Mouse (Mus musculus) midbrain, embryonic 13.5 days (tissue): ENCODE measurements at regions not wholly inside any gene's neighbourhood (a gene's known extent, or its start where the extent isn't known, plus 50 kb on each side); places are given as distances from the start of the nearest gene placed in this dataset.
"Not testable (repeated sequence)": the region's sequence is repeated elsewhere in the genome, so short reads cannot be mapped to it uniquely, and the experiment has no call there.

ENCODE experiments used
- ATAC-seq: fragments of 200-750 bp; cut with Nextera tagmentation; 2 replicates; pipeline ENCODE4 v1.8.0; 2017; ENCODE audit warnings: mild to moderate bottlenecking, moderate TSS enrichment, moderate library complexity
- H3K27ac ChIP-seq: fragments of 300-500 bp; sonication (generic); 2 replicates; pipeline ENCODE4 v1.5.1; 2015; ENCODE audit warnings: inconsistent platforms, mild to moderate bottlenecking, moderate library complexity
- H3K27me3 ChIP-seq: fragments of 300-500 bp; sonication (generic); 2 replicates; pipeline ENCODE4 v1.6.1; 2015; ENCODE audit warnings: mild to moderate bottlenecking, inconsistent platforms
- H3K36me3 ChIP-seq: fragments of 300-500 bp; sonication (generic); 2 replicates; pipeline ENCODE4 v1.6.1; 2015; ENCODE audit warnings: mild to moderate bottlenecking, inconsistent platforms
- H3K4me1 ChIP-seq: fragments of 300-500 bp; sonication (generic); replicated peaks from 2 replicates; pipeline ENCODE4 v1.6.1; 2015; ENCODE audit warnings: inconsistent platforms
- H3K4me2 ChIP-seq: fragments of 300-500 bp; sonication (generic); replicated peaks from 2 replicates; pipeline ENCODE4 v1.6.1; 2015; ENCODE audit warnings: moderate library complexity, mild to moderate bottlenecking, inconsistent platforms
- H3K4me3 ChIP-seq: fragments of 300-500 bp; sonication (generic); replicated peaks from 2 replicates; pipeline ENCODE4 v1.5.1; 2015; ENCODE audit warnings: mild to moderate bottlenecking, inconsistent platforms
- H3K9ac ChIP-seq: fragments of 300-500 bp; sonication (generic); replicated peaks from 2 replicates; pipeline ENCODE4 v1.6.1; 2015; ENCODE audit warnings: mild to moderate bottlenecking, inconsistent platforms
- H3K9me3 ChIP-seq: fragments of 300-500 bp; sonication (generic); 2 replicates; pipeline ENCODE4 v1.6.1; 2016; ENCODE audit warnings: mild to moderate bottlenecking, inconsistent platforms
- WGBS: fragments of 180-500 bp; shearing (Covaris S2); methylation state at CpG from one replicate; pipeline ENCODE4 v1.1.7; 2015; 5-methylcytosine and 5-hydroxymethylcytosine counted together

GRCm38 (mm10) chr7:138758386-138758785 lies 87.5 kb upstream of the Ppp2r2d start:
- 0 out of 2 replicates have a peak, but pooled peaks cover 3% of the 10 kb centered on the region for H3K9me3 ChIP-seq
- H3K9ac ChIP-seq: no peak overlapping the region
- no peaks in the 10 kb centered on the region for H3K36me3 ChIP-seq
- no peak overlapping the region for H3K4me3 ChIP-seq
- no peak overlapping the region for H3K4me2 ChIP-seq
- no peak for ATAC-seq
- no peaks in the 10 kb centered on the region for H3K27me3 ChIP-seq
- WGBS: 79% methylated on average over 1 of the region's 1 CpGs
- no peaks in the 10 kb centered on the region for H3K4me1 ChIP-seq
- H3K27ac ChIP-seq: no peak overlapping the region

GRCm38 (mm10) chr7:138748442-138748841 lies 97.4 kb upstream of the Ppp2r2d start:
- Histone ChIP-seq H3K27me3 (no peaks in the 10 kb centered on the region), H3K4me3 (no peak overlapping the region), H3K36me3 (no peaks in the 10 kb centered on the region), H3K27ac (no peak overlapping the region), H3K4me1 (0 out of 2 replicates have a peak, but pooled peaks cover 5% of the 10 kb centered on the region), H3K9ac (no peak overlapping the region), H3K4me2 (no peak overlapping the region), H3K9me3 (no peaks in the 10 kb centered on the region)
- 82% methylated on average over 2 of the region's 2 CpGs for WGBS
- no peak for ATAC-seq

- ATAC-seq: no peak
- no peak overlapping the region for H3K9ac ChIP-seq
- WGBS: 54% methylated on average over 8 of the region's 8 CpGs
- no peaks in the 10 kb centered on the region for H3K36me3 ChIP-seq
- no peak overlapping the region for H3K4me3 ChIP-seq
- 0 out of 2 replicates have a peak, but pooled peaks cover 5% of the 10 kb centered on the region for H3K4me1 ChIP-seq
- H3K9me3 ChIP-seq: no peaks in the 10 kb centered on the region
- no peak overlapping the region for H3K4me2 ChIP-seq
- no peaks in the 10 kb centered on the region for H3K27me3 ChIP-seq
- no peak overlapping the region for H3K27ac ChIP-seq
Observed at GRCm38 (mm10) chr7:138746616-138747015, 99.3 kb upstream of the Ppp2r2d start.

- 93% methylated on average over 4 of the region's 4 CpGs for WGBS
- Histone ChIP-seq H3K27me3 (no peaks in the 10 kb centered on the region), H3K9me3 (peaks cover 1% of the 10 kb centered on the region; the same call in 1 of the 2 replicates), H3K4me1 (0 out of 2 replicates have a peak, but pooled peaks cover 5% of the 10 kb centered on the region), H3K36me3 (no peaks in the 10 kb centered on the region), H3K4me3 (no peak overlapping the region), H3K27ac (no peak overlapping the region), H3K4me2 (no peak overlapping the region), H3K9ac (no peak overlapping the region)
- no peak for ATAC-seq
Observed at GRCm38 (mm10) chr7:138742516-138742845, 103.4 kb upstream of the Ppp2r2d start.

- 0 out of 2 replicates have a peak, but pooled peaks cover 5% of the 10 kb centered on the region for H3K4me1 ChIP-seq
- peaks cover 4% of the 10 kb centered on the region; the same call in 1 of the 2 replicates for H3K9me3 ChIP-seq
- 70% methylated on average over 7 of the region's 7 CpGs for WGBS
- H3K4me2 ChIP-seq: no peak overlapping the region
- H3K27me3 ChIP-seq: no peaks in the 10 kb centered on the region
- H3K9ac ChIP-seq: no peak overlapping the region
- no peak overlapping the region for H3K4me3 ChIP-seq
- H3K36me3 ChIP-seq: no peaks in the 10 kb centered on the region
- H3K27ac ChIP-seq: no peak overlapping the region
- ATAC-seq: no peak
Observed at GRCm38 (mm10) chr7:138741816-138742515, 103.9 kb upstream of the Ppp2r2d start.

- no peaks in the 10 kb centered on the region for H3K27me3 ChIP-seq
- no peak for ATAC-seq
Observed at GRCm38 (mm10) chr7:138734254-138734653, 111.6 kb upstream of the Ppp2r2d start.

GRCm38 (mm10) chr7:138724829-138725228 lies 121.0 kb upstream of the Ppp2r2d start:
- no peak for ATAC-seq
- H3K27ac ChIP-seq: no peak overlapping the region
- no peak overlapping the region for H3K9ac ChIP-seq
- H3K4me1 ChIP-seq: no peaks in the 10 kb centered on the region
- no peaks in the 10 kb centered on the region for H3K36me3 ChIP-seq
- H3K27me3 ChIP-seq: no peaks in the 10 kb centered on the region
- 85% methylated on average over 2 of the region's 2 CpGs for WGBS
- H3K4me2 ChIP-seq: no peak overlapping the region
- H3K4me3 ChIP-seq: no peak overlapping the region
- no peaks in the 10 kb centered on the region for H3K9me3 ChIP-seq

More at GRCm38 (mm10) chr7:138734254-138734653, 111.6 kb upstream of the Ppp2r2d start:
- Histone ChIP-seq H3K4me1 (no peaks in the 10 kb centered on the region), H3K36me3 (no peaks in the 10 kb centered on the region), H3K9ac (no peak overlapping the region), H3K4me3 (no peak overlapping the region), H3K27ac (no peak overlapping the region), H3K4me2 (no peak overlapping the region), H3K9me3 (peaks cover 4% of the 10 kb centered on the region; the same call in 1 of the 2 replicates)
- 37% methylated on average over 4 of the region's 4 CpGs for WGBS

- Histone ChIP-seq H3K9ac (no peak overlapping the region), H3K36me3 (no peaks in the 10 kb centered on the region), H3K9me3 (no peaks in the 10 kb centered on the region), H3K4me1 (peaks cover 4% of the 10 kb centered on the region; the same call in 1 of the 2 replicates), H3K4me2 (no peak overlapping the region), H3K27me3 (no peaks in the 10 kb centered on the region), H3K27ac (no peak overlapping the region), H3K4me3 (no peak overlapping the region)
- WGBS: 78% methylated on average over 5 of the region's 5 CpGs
- no peak for ATAC-seq
Observed at GRCm38 (mm10) chr7:138719608-138720007, 126.3 kb upstream of the Ppp2r2d start.

GRCm38 (mm10) chr7:138719115-138719514 lies 126.8 kb upstream of the Ppp2r2d start:
- ATAC-seq: no peak
- H3K4me1 ChIP-seq: peaks cover 4% of the 10 kb centered on the region; the same call in 1 of the 2 replicates
- H3K4me2 ChIP-seq: no peak overlapping the region
- H3K9me3 ChIP-seq: no peaks in the 10 kb centered on the region
- H3K36me3 ChIP-seq: no peaks in the 10 kb centered on the region
- H3K27ac ChIP-seq: no peak overlapping the region
- no peak overlapping the region for H3K4me3 ChIP-seq
- no peak overlapping the region for H3K9ac ChIP-seq
- no peaks in the 10 kb centered on the region for H3K27me3 ChIP-seq
- 65% methylated on average over 3 of the region's 3 CpGs for WGBS

- WGBS: 71% methylated on average over 1 of the region's 1 CpGs
- ATAC-seq: no peak
- H3K27ac ChIP-seq: no peak overlapping the region
Observed at GRCm38 (mm10) chr7:138714731-138715130, 131.1 kb upstream of the Ppp2r2d start.

GRCm38 (mm10) chr7:138708373-138708772 lies 137.5 kb upstream of the Ppp2r2d start:
- ATAC-seq: no peak
- no peaks in the 10 kb centered on the region for H3K4me1 ChIP-seq
- WGBS: 87% methylated on average over 6 of the region's 6 CpGs

More at GRCm38 (mm10) chr7:138714731-138715130, 131.1 kb upstream of the Ppp2r2d start:
- no peak overlapping the region for H3K9ac ChIP-seq
- H3K27me3 ChIP-seq: no peaks in the 10 kb centered on the region
- H3K36me3 ChIP-seq: no peaks in the 10 kb centered on the region
- H3K4me2 ChIP-seq: no peak overlapping the region
- H3K9me3 ChIP-seq: no peaks in the 10 kb centered on the region
- no peak overlapping the region for H3K4me3 ChIP-seq
- peaks cover 4% of the 10 kb centered on the region; the same call in 1 of the 2 replicates for H3K4me1 ChIP-seq

GRCm38 (mm10) chr7:138699599-138699998 lies 146.3 kb upstream of the Ppp2r2d start:
- H3K27me3 ChIP-seq, H3K4me2 ChIP-seq, H3K4me3 ChIP-seq, H3K9me3 ChIP-seq, H3K4me1 ChIP-seq, H3K27ac ChIP-seq, H3K9ac ChIP-seq, H3K36me3 ChIP-seq, ATAC-seq: not testable (repeated sequence)
- WGBS: 94% methylated on average over 1 of the region's 1 CpGs

More at GRCm38 (mm10) chr7:138708373-138708772, 137.5 kb upstream of the Ppp2r2d start:
- no peaks in the 10 kb centered on the region for H3K27me3 ChIP-seq
- no peak overlapping the region for H3K27ac ChIP-seq
- H3K9me3 ChIP-seq: no peaks in the 10 kb centered on the region
- H3K4me2 ChIP-seq: no peak overlapping the region
- H3K4me3 ChIP-seq: no peak overlapping the region
- H3K36me3 ChIP-seq: no peaks in the 10 kb centered on the region
- H3K9ac ChIP-seq: no peak overlapping the region
